Mouse (Mus musculus) E14TG2a.4 (cell line): ENCODE data around the gene Specc1l.

Source experiments
- H3K27me3 ChIP-seq: 2 replicates; pipeline ENCODE4 v1.6.1; 2014; ENCODE audit warnings: low read length, control low read depth; ENCODE audit not compliant: insufficient read depth
- H3K36me3 ChIP-seq: 2 replicates; pipeline ENCODE4 v1.6.1; 2014; ENCODE audit warnings: low read length, control low read depth; ENCODE audit not compliant: insufficient read depth
- H3K4me1 ChIP-seq: replicated peaks from 2 replicates; pipeline ENCODE4 v1.6.1; 2014; ENCODE audit warnings: low read depth, low read length, control low read depth
- H3K4me3 ChIP-seq: replicated peaks from 2 replicates; pipeline ENCODE4 v1.5.1; 2014; ENCODE audit warnings: mild to moderate bottlenecking, low read length
- H3K9me3 ChIP-seq: 2 replicates; pipeline ENCODE4 v1.6.1; 2014; ENCODE audit warnings: low read length, control low read depth
- CTCF ChIP-seq: conservative IDR thresholded peaks from 2 replicates; pipeline ENCODE4 v1.5.1; 2014; ENCODE audit warnings: low read length
- NANOG ChIP-seq: IDR thresholded peaks from 2 replicates; pipeline ENCODE4 v1.6.1; 2014; ENCODE audit warnings: borderline replicate concordance, low read length, mixed read lengths
- POU5F1 ChIP-seq: IDR thresholded peaks from 2 replicates; pipeline ENCODE4 v1.6.1; 2014; ENCODE audit warnings: low read length, borderline replicate concordance

Gene Specc1l

GRCm38 (mm10) chr10:75231876-75232275, 20.0 kb downstream of the Specc1l start:
- Histone ChIP-seq H3K9me3 (no peaks in the 10 kb centered on the region), H3K36me3 (peaks cover 47% of the 10 kb centered on the region), H3K4me1 (peaks cover 19% of the 10 kb centered on the region), H3K4me3 (no peak overlapping the region), H3K27me3 (no peaks in the 10 kb centered on the region)
- TF ChIP-seq NANOG (no peak), CTCF (no peak), POU5F1 (no peak)

- Histone ChIP-seq H3K4me3 (no peak overlapping the region), H3K9me3 (no peaks in the 10 kb centered on the region), H3K4me1 (peaks cover 13% of the 10 kb centered on the region), H3K27me3 (no peaks in the 10 kb centered on the region), H3K36me3 (peaks cover 47% of the 10 kb centered on the region)
- TF ChIP-seq NANOG (no peak), CTCF (no peak), POU5F1 (no peak)
Measured at GRCm38 (mm10) chr10:75232612-75233155, 20.8 kb downstream of the Specc1l start.

- Histone ChIP-seq H3K4me3 (no peak overlapping the region), H3K36me3 (peaks cover 47% of the 10 kb centered on the region), H3K4me1 (peaks cover 13% of the 10 kb centered on the region), H3K9me3 (no peaks in the 10 kb centered on the region), H3K27me3 (no peaks in the 10 kb centered on the region)
- TF ChIP-seq NANOG, result no peak
- TF ChIP-seq POU5F1, result no peak
- no peak for TF ChIP-seq CTCF
Measured at GRCm38 (mm10) chr10:75233489-75233888, 21.6 kb downstream of the Specc1l start.

GRCm38 (mm10) chr10:75235726-75236125, 23.9 kb downstream of the Specc1l start:
- H3K4me3 ChIP-seq, result no peak overlapping the region
- H3K4me1 ChIP-seq, result no peaks in the 10 kb centered on the region
- no peaks in the 10 kb centered on the region for H3K9me3 ChIP-seq
- H3K27me3 ChIP-seq, result no peaks in the 10 kb centered on the region
- no peak for TF ChIP-seq NANOG
- TF ChIP-seq CTCF, result no peak
- TF ChIP-seq POU5F1, result no peak
- peaks cover 42% of the 10 kb centered on the region for H3K36me3 ChIP-seq

GRCm38 (mm10) chr10:75236156-75236555, 24.3 kb downstream of the Specc1l start:
- TF ChIP-seq CTCF (no peak), POU5F1 (no peak), NANOG (no peak)
- no peak overlapping the region for H3K4me3 ChIP-seq
- H3K9me3 ChIP-seq, result no peaks in the 10 kb centered on the region
- no peaks in the 10 kb centered on the region for H3K4me1 ChIP-seq
- H3K36me3 ChIP-seq, result peaks cover 42% of the 10 kb centered on the region
- no peaks in the 10 kb centered on the region for H3K27me3 ChIP-seq

GRCm38 (mm10) chr10:75237166-75237565, 25.3 kb downstream of the Specc1l start:
- no peaks in the 10 kb centered on the region for H3K4me1 ChIP-seq
- TF ChIP-seq POU5F1 (no peak), CTCF (no peak), NANOG (no peak)
- no peaks in the 10 kb centered on the region for H3K9me3 ChIP-seq
- H3K27me3 ChIP-seq, result no peaks in the 10 kb centered on the region
- no peak overlapping the region for H3K4me3 ChIP-seq
- peaks cover 44% of the 10 kb centered on the region for H3K36me3 ChIP-seq

GRCm38 (mm10) chr10:75240583-75241250, 28.8 kb downstream of the Specc1l start:
- TF ChIP-seq POU5F1 (no peak), CTCF (no peak), NANOG (no peak)
- Histone ChIP-seq H3K27me3 (no peaks in the 10 kb centered on the region), H3K4me1 (no peaks in the 10 kb centered on the region; the same call in 1 of the 2 replicates), H3K36me3 (peaks cover 60% of the 10 kb centered on the region), H3K9me3 (no peaks in the 10 kb centered on the region), H3K4me3 (no peak overlapping the region)

GRCm38 (mm10) chr10:75245806-75246205, 33.9 kb downstream of the Specc1l start:
- peaks cover 90% of the 10 kb centered on the region for H3K36me3 ChIP-seq
- H3K9me3 ChIP-seq, result no peaks in the 10 kb centered on the region
- no peaks in the 10 kb centered on the region; the same call in 1 of the 2 replicates for H3K4me1 ChIP-seq
- H3K27me3 ChIP-seq, result no peaks in the 10 kb centered on the region
- H3K4me3 ChIP-seq, result no peak overlapping the region
- TF ChIP-seq POU5F1 (no peak), NANOG (no peak), CTCF (no peak)

- TF ChIP-seq CTCF (no peak), POU5F1 (no peak), NANOG (no peak)
- H3K4me1 ChIP-seq, result no peaks in the 10 kb centered on the region; the same call in 1 of the 2 replicates
- no peak overlapping the region for H3K4me3 ChIP-seq
- H3K27me3 ChIP-seq, result no peaks in the 10 kb centered on the region
- no peaks in the 10 kb centered on the region for H3K9me3 ChIP-seq
- H3K36me3 ChIP-seq, result peaks cover 85% of the 10 kb centered on the region
Measured at GRCm38 (mm10) chr10:75246331-75246730, 34.5 kb downstream of the Specc1l start.
